Mouse (Mus musculus) liver, embryonic 11.5 days (tissue): ENCODE measurements around the gene Cd82. TPM values are rescaled to one million over a fixed set of nuclear protein-coding genes. Genes with fewer than 3 reads are reported as not detected.

Experiments used
- ATAC-seq: fragments of 200-750 bp; cut with Nextera tagmentation; replicated peaks from 2 replicates; pipeline ENCODE4 v1.8.0; 2017; ENCODE audit warnings: moderate number of reproducible peaks, mild to moderate bottlenecking, moderate TSS enrichment, moderate library complexity; ENCODE audit not compliant: low FRiP score
- DNase-seq: peaks from one replicate; pipeline ENCODE4 v3.0.0-alpha.2; 2017; ENCODE audit warnings: low spot score
- H3K27ac ChIP-seq: fragments of 300-500 bp; sonication (generic); 2 replicates; pipeline ENCODE4 v1.5.1; 2014; ENCODE audit warnings: mild to moderate bottlenecking, low read depth, low read length, control low read depth
- H3K27me3 ChIP-seq: fragments of 300-500 bp; sonication (generic); replicated peaks from 2 replicates; pipeline ENCODE4 v1.6.1; 2014; ENCODE audit warnings: low read length, mixed read lengths; ENCODE audit not compliant: control insufficient read depth, insufficient read depth
- H3K36me3 ChIP-seq: fragments of 300-500 bp; sonication (generic); 2 replicates; pipeline ENCODE4 v1.6.1; 2014; ENCODE audit warnings: mild to moderate bottlenecking, low read length, moderate library complexity, mixed read lengths; ENCODE audit not compliant: control insufficient read depth, insufficient read depth
- H3K4me1 ChIP-seq: fragments of 300-500 bp; sonication (generic); replicated peaks from 2 replicates; pipeline ENCODE4 v1.6.1; 2014; ENCODE audit warnings: low read length, mixed read lengths; ENCODE audit not compliant: control insufficient read depth, insufficient read depth
- H3K4me2 ChIP-seq: fragments of 300-500 bp; sonication (generic); 2 replicates; pipeline ENCODE4 v1.6.1; 2014; ENCODE audit warnings: mild to moderate bottlenecking, control low read depth, moderate library complexity
- H3K4me3 ChIP-seq: fragments of 300-500 bp; sonication (generic); 2 replicates; pipeline ENCODE4 v1.5.1; 2014; ENCODE audit warnings: low read depth, low read length, control low read depth
- H3K9ac ChIP-seq: fragments of 300-500 bp; sonication (generic); 2 replicates; pipeline ENCODE4 v1.6.1; 2014; ENCODE audit warnings: low read depth, low read length, control low read depth
- H3K9me3 ChIP-seq: fragments of 300-500 bp; sonication (generic); 2 replicates; pipeline ENCODE4 v1.6.1; 2016; ENCODE audit warnings: low read length, inconsistent platforms, mixed read lengths; ENCODE audit not compliant: control insufficient read depth
- WGBS: fragments of 180-500 bp; shearing (Covaris S2); extraction: QIAGEN DNeasy Blood & Tissue Kit; methylation state at CpG from one replicate; pipeline ENCODE4 v1.1.7; 2014; 5-methylcytosine and 5-hydroxymethylcytosine counted together
- polyA plus RNA-seq: library from polyadenylated mRNA; unstranded; fragments of >200 nt; fragmentation: Nextera tagmentation; extraction: Ambion mirVana; gene quantifications from 2 replicates; pipeline ENCODE4 v1.2.1, GENCODE M21; 2014

Cd82 gene
- polyA plus RNA-seq, 1 experiment from 2014 or later: 16.9 TPM

GRCm38 (mm10) chr2:93493541-93493940 lies 30.6 kb upstream of the Cd82 start:
- ATAC-seq: no peak
- H3K9me3 ChIP-seq: no peaks in the 10 kb centered on the region
- no peaks in the 10 kb centered on the region for H3K36me3 ChIP-seq
- H3K27ac ChIP-seq: no peak overlapping the region
- no peaks in the 10 kb centered on the region for H3K4me1 ChIP-seq
- H3K4me2 ChIP-seq: no peak overlapping the region
- H3K9ac ChIP-seq: no peak overlapping the region
- no peak overlapping the region for H3K4me3 ChIP-seq
- 60% methylated on average over 3 of the region's 3 CpGs for WGBS
- peaks cover 8% of the 10 kb centered on the region; the same call in 1 of the 2 replicates for H3K27me3 ChIP-seq
- DNase-seq: no peak

GRCm38 (mm10) chr2:93490516-93490915 lies 27.6 kb upstream of the Cd82 start:
- no peak for ATAC-seq
- WGBS: 75% methylated on average over 2 of the region's 2 CpGs
- no peaks in the 10 kb centered on the region for H3K4me1 ChIP-seq
- peaks cover 8% of the 10 kb centered on the region; the same call in 1 of the 2 replicates for H3K27me3 ChIP-seq
- no peak overlapping the region for H3K4me3 ChIP-seq
- no peak for DNase-seq
- H3K9ac ChIP-seq: no peak overlapping the region
- no peak overlapping the region for H3K4me2 ChIP-seq
- no peaks in the 10 kb centered on the region for H3K36me3 ChIP-seq
- H3K27ac ChIP-seq: no peak overlapping the region
- no peaks in the 10 kb centered on the region for H3K9me3 ChIP-seq

GRCm38 (mm10) chr2:93488911-93489587 lies 26.1 kb upstream of the Cd82 start:
- ATAC-seq (no peak), DNase-seq (no peak)
- no peaks in the 10 kb centered on the region for H3K4me1 ChIP-seq
- WGBS: 33% methylated on average over 19 of the region's 19 CpGs
- H3K9me3 ChIP-seq: no peaks in the 10 kb centered on the region
- peaks cover 8% of the 10 kb centered on the region; the same call in 1 of the 2 replicates for H3K27me3 ChIP-seq
- H3K9ac ChIP-seq: no peak overlapping the region
- no peak overlapping the region for H3K4me2 ChIP-seq
- no peak overlapping the region for H3K27ac ChIP-seq
- no peaks in the 10 kb centered on the region for H3K36me3 ChIP-seq
- no peak overlapping the region for H3K4me3 ChIP-seq

- H3K9me3 ChIP-seq: no peaks in the 10 kb centered on the region
- ATAC-seq (no peak), DNase-seq (no peak)
- H3K36me3 ChIP-seq: no peaks in the 10 kb centered on the region
- no peak overlapping the region for H3K4me3 ChIP-seq
- no peak overlapping the region for H3K9ac ChIP-seq
- no peak overlapping the region for H3K4me2 ChIP-seq
- H3K27ac ChIP-seq: no peak overlapping the region
- 42% methylated on average over 9 of the region's 9 CpGs for WGBS
- H3K4me1 ChIP-seq: no peaks in the 10 kb centered on the region
- peaks cover 8% of the 10 kb centered on the region; the same call in 1 of the 2 replicates for H3K27me3 ChIP-seq
Measured at GRCm38 (mm10) chr2:93485459-93485858, 22.5 kb upstream of the Cd82 start.

- WGBS: 37% methylated on average over 6 of the region's 6 CpGs
- Histone ChIP-seq H3K27me3 (no peaks in the 10 kb centered on the region; the same call in none of the 2 replicates), H3K9me3 (no peaks in the 10 kb centered on the region), H3K9ac (no peak overlapping the region), H3K27ac (no peak overlapping the region), H3K4me3 (no peak overlapping the region), H3K36me3 (no peaks in the 10 kb centered on the region), H3K4me1 (no peaks in the 10 kb centered on the region), H3K4me2 (no peak overlapping the region)
- DNase-seq: no peak
- ATAC-seq: no peak
Measured at GRCm38 (mm10) chr2:93482036-93482644, 19.2 kb upstream of the Cd82 start.

GRCm38 (mm10) chr2:93478744-93479143 lies 15.8 kb upstream of the Cd82 start:
- no peak overlapping the region for H3K4me3 ChIP-seq
- H3K9me3 ChIP-seq: no peaks in the 10 kb centered on the region
- H3K4me2 ChIP-seq: no peak overlapping the region
- H3K4me1 ChIP-seq: no peaks in the 10 kb centered on the region
- no peak overlapping the region for H3K27ac ChIP-seq
- DNase-seq: no peak
- H3K36me3 ChIP-seq: no peaks in the 10 kb centered on the region
- H3K27me3 ChIP-seq: peaks cover 10% of the 10 kb centered on the region
- ATAC-seq: no peak
- no peak overlapping the region for H3K9ac ChIP-seq
- 61% methylated on average over 5 of the region's 5 CpGs for WGBS

GRCm38 (mm10) chr2:93477519-93477918 lies 14.6 kb upstream of the Cd82 start:
- Histone ChIP-seq H3K27me3 (peaks cover 10% of the 10 kb centered on the region), H3K4me2 (no peak overlapping the region), H3K27ac (no peak overlapping the region), H3K4me1 (no peaks in the 10 kb centered on the region), H3K9me3 (no peaks in the 10 kb centered on the region), H3K9ac (no peak overlapping the region), H3K36me3 (no peaks in the 10 kb centered on the region), H3K4me3 (no peak overlapping the region)
- no peak for DNase-seq
- WGBS: 36% methylated on average over 7 of the region's 7 CpGs
- peak; percentile 43; the same call in 1 of the 2 replicates for ATAC-seq

GRCm38 (mm10) chr2:93476487-93476886 lies 13.5 kb upstream of the Cd82 start:
- no peaks in the 10 kb centered on the region for H3K36me3 ChIP-seq
- H3K9ac ChIP-seq: no peak overlapping the region
- WGBS: 84% methylated on average over 7 of the region's 7 CpGs
- no peak overlapping the region for H3K4me2 ChIP-seq
- H3K27ac ChIP-seq: no peak overlapping the region
- H3K4me1 ChIP-seq: no peaks in the 10 kb centered on the region
- ATAC-seq (no peak), DNase-seq (no peak)
- H3K27me3 ChIP-seq: peaks cover 10% of the 10 kb centered on the region
- H3K4me3 ChIP-seq: no peak overlapping the region
- H3K9me3 ChIP-seq: no peaks in the 10 kb centered on the region

- Histone ChIP-seq H3K27ac (no peak overlapping the region), H3K4me2 (no peak overlapping the region), H3K4me3 (no peak overlapping the region), H3K9ac (no peak overlapping the region), H3K36me3 (no peaks in the 10 kb centered on the region), H3K27me3 (peaks cover 10% of the 10 kb centered on the region), H3K4me1 (peaks cover 5% of the 10 kb centered on the region; the same call in 1 of the 2 replicates), H3K9me3 (no peaks in the 10 kb centered on the region)
- DNase-seq (peak; percentile 81), ATAC-seq (peak; percentile 37; the same call in 1 of the 2 replicates)
- WGBS: 3% methylated on average over 11 of the region's 11 CpGs
Measured at GRCm38 (mm10) chr2:93475040-93475439, 12.1 kb upstream of the Cd82 start.
